Mouse (Mus musculus): ENCODE results near the gene Gpha2. TPM values are rescaled to one million over a fixed set of nuclear protein-coding genes. Genes with fewer than 3 reads are reported as not detected.

The Gpha2 gene
- not detected in 2 replicates for polyA plus RNA-seq (2021; fragmentation: Nextera tagmentation)
- long read RNA-seq, experiment 1, result 0 reads
- long read RNA-seq, experiment 2, result 0 reads

GRCm38 (mm10) chr19:6226135-6226534 is at the start of gene Gpha2:
TSS of gene Gpha2 (plus strand) at chr19:6226380.

GRCm38 (mm10) chr19:6184131-6184530 is 42.0 kb upstream of the Gpha2 start, which contains the start of gene Majin:
TSS of gene Majin (plus strand) at chr19:6184388.

GRCm38 (mm10) chr19:6235084-6236052 is 9.2 kb downstream of the Gpha2 start, which contains the start of gene Ppp2r5b:
TSS of gene Ppp2r5b (minus strand) at chr19:6235872.

GRCm38 (mm10) chr19:6241274-6242107 is 15.3 kb downstream of the Gpha2 start, which contains the start of gene Atg2a:
TSS of gene Atg2a (plus strand) at chr19:6241668.

GRCm38 (mm10) chr19:6276426-6277421 is 50.5 kb downstream of the Gpha2 start, which contains the start of gene Ehd1:
TSS of gene Ehd1 (plus strand) at chr19:6276725.

Other genes starting within 250 kb of the Gpha2 start
- gene Slc22a20, start 240.2 kb upstream of the Gpha2 start, polyA plus RNA-seq (2021; fragmentation: Nextera tagmentation), result not detected in 2 replicates
- gene Capn1, start 210.5 kb upstream of the Gpha2 start, polyA plus RNA-seq (2021; fragmentation: Nextera tagmentation), result 1.5 and 7.2 TPM in 2 replicates
- gene Syvn1, start 179.8 kb upstream of the Gpha2 start, polyA plus RNA-seq (2021; fragmentation: Nextera tagmentation), result 28.4 and 36.3 TPM in 2 replicates
- 48.7 and 64.5 TPM in 2 replicates for gene Mrpl49, start 168.6 kb upstream of the Gpha2 start, polyA plus RNA-seq (2021; fragmentation: Nextera tagmentation)
- 3,354 and 3,515 TPM in 2 replicates for gene Fau, start 168.5 kb upstream of the Gpha2 start, polyA plus RNA-seq (2021; fragmentation: Nextera tagmentation)
- gene Znhit2, start 165.2 kb upstream of the Gpha2 start, polyA plus RNA-seq (2021; fragmentation: Nextera tagmentation), result 65.8 and 70.2 TPM in 2 replicates
- 19.1 and 28.0 TPM in 2 replicates for gene Tm7sf2, start 158.0 kb upstream of the Gpha2 start, polyA plus RNA-seq (2021; fragmentation: Nextera tagmentation)
- 66.0 and 72.3 TPM in 2 replicates for gene Vps51, start 149.1 kb upstream of the Gpha2 start, polyA plus RNA-seq (2021; fragmentation: Nextera tagmentation)
- gene Tmem262, start 146.3 kb upstream of the Gpha2 start, polyA plus RNA-seq (2021; fragmentation: Nextera tagmentation), result not detected in 2 replicates
- 0.30 and 0.31 TPM in 2 replicates for gene Gm28374, start 144.1 kb upstream of the Gpha2 start, polyA plus RNA-seq (2021; fragmentation: Nextera tagmentation)
- gene Zfpl1, start 141.4 kb upstream of the Gpha2 start, polyA plus RNA-seq (2021; fragmentation: Nextera tagmentation), result 55.1 and 67.5 TPM in 2 replicates
- 0.08 and 0.12 TPM in 2 replicates for gene Cdca5, start 141.4 kb upstream of the Gpha2 start, polyA plus RNA-seq (2021; fragmentation: Nextera tagmentation)
- gene AC131692.1, start 132.0 kb upstream of the Gpha2 start, polyA plus RNA-seq (2021; fragmentation: Nextera tagmentation), result not detected in 2 replicates
- gene Naaladl1, start 120.6 kb upstream of the Gpha2 start, polyA plus RNA-seq (2021; fragmentation: Nextera tagmentation), result 0.07 and 0.18 TPM in 2 replicates
- gene Sac3d1, start 107.7 kb upstream of the Gpha2 start, polyA plus RNA-seq (2021; fragmentation: Nextera tagmentation), result 48.7 and 63.2 TPM in 2 replicates
- gene Snx15, start 98.1 kb upstream of the Gpha2 start, polyA plus RNA-seq (2021; fragmentation: Nextera tagmentation), result 63.9 and 70.7 TPM in 2 replicates
- 0.19 TPM in 1 of 2 replicates, not detected in the other for gene Batf2, start 85.4 kb upstream of the Gpha2 start, polyA plus RNA-seq (2021; fragmentation: Nextera tagmentation)
- 175 and 184 TPM in 2 replicates for gene Arl2, start 84.8 kb upstream of the Gpha2 start, polyA plus RNA-seq (2021; fragmentation: Nextera tagmentation)
- gene Majin, start 42.0 kb upstream of the Gpha2 start, polyA plus RNA-seq (2021; fragmentation: Nextera tagmentation), result not detected in 2 replicates
- 32.1 and 73.3 TPM in 2 replicates for gene Ppp2r5b, start 9.5 kb downstream of the Gpha2 start, polyA plus RNA-seq (2021; fragmentation: Nextera tagmentation)
- gene Atg2a, start 15.3 kb downstream of the Gpha2 start, polyA plus RNA-seq (2021; fragmentation: Nextera tagmentation), result 6.0 and 7.8 TPM in 2 replicates
- gene Ehd1, start 50.3 kb downstream of the Gpha2 start, polyA plus RNA-seq (2021; fragmentation: Nextera tagmentation), result 17.3 and 24.9 TPM in 2 replicates
- gene Cdc42bpg, start 80.1 kb downstream of the Gpha2 start, polyA plus RNA-seq (2021; fragmentation: Nextera tagmentation), result 0.04 and 0.33 TPM in 2 replicates
- 26.7 and 28.0 TPM in 2 replicates for gene Men1, start 108.6 kb downstream of the Gpha2 start, polyA plus RNA-seq (2021; fragmentation: Nextera tagmentation)
- 32.7 and 67.3 TPM in 2 replicates for gene Map4k2, start 114.8 kb downstream of the Gpha2 start, polyA plus RNA-seq (2021; fragmentation: Nextera tagmentation)
- gene Sf1, start 137.3 kb downstream of the Gpha2 start, polyA plus RNA-seq (2021; fragmentation: Nextera tagmentation), result 44.7 and 74.4 TPM in 2 replicates
- gene Pygm, start 158.0 kb downstream of the Gpha2 start, polyA plus RNA-seq (2021; fragmentation: Nextera tagmentation), result 9.9 and 12.2 TPM in 2 replicates
- 40.3 and 56.1 TPM in 2 replicates for gene Rasgrp2, start 173.0 kb downstream of the Gpha2 start, polyA plus RNA-seq (2021; fragmentation: Nextera tagmentation)
- 79.9 and 119 TPM in 2 replicates for gene Nrxn2, start 192.4 kb downstream of the Gpha2 start, polyA plus RNA-seq (2021; fragmentation: Nextera tagmentation)